Mouse (Mus musculus): ENCODE results near the gene Adamts12. TPM values are rescaled to one million over a fixed set of nuclear protein-coding genes. Genes with fewer than 3 reads are reported as not detected.

Gene Adamts12
- polyA plus RNA-seq, 1 experiment from 2014 or later: 2.2 TPM

DNA sequence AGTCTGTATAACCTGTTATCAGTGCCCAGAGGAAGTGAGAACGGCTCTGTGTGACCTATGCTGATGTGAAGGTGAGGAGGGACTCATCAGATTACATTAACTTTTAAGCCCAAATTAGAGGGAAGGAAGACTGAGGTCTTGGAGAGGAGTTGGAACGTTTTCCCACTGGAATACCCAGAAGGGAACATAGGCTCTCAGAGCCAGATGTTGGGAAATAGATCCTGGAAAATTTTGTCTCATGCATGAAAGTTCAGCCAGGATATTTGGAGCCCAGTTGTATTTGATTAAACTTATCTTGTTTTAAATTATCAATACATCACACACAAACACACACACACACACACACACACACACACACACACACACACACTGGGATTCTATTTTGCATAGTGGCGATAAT is 140.3 kb downstream of the Adamts12 start:
- Histone ChIP-seq H3K27me3 (ENCODE audit: control insufficient read depth, insufficient read depth, low read length) (no peaks in the 10 kb centered on the region), H3K27ac (ENCODE audit: low read depth, low read length) (no peak overlapping the region), H3K9ac (replicated peaks; ENCODE audit: low read depth, low read length) (no peak overlapping the region), H3K4me2 (ENCODE audit: low read depth, low read length) (no peak overlapping the region), H3K4me3 (ENCODE audit: low read depth, low read length) (no peak overlapping the region), H3K36me3 (ENCODE audit: control insufficient read depth, insufficient read depth, low read length) (no peaks in the 10 kb centered on the region), H3K9me3 (ENCODE audit: control insufficient read depth, low read length) (no peaks in the 10 kb centered on the region), H3K4me1 (ENCODE audit: control insufficient read depth, insufficient read depth, low read length) (no peaks in the 10 kb centered on the region)
- 80% methylated on average over 3 of the region's 3 CpGs for WGBS
- no peak for ATAC-seq (ENCODE audit: low read depth)

DNA sequence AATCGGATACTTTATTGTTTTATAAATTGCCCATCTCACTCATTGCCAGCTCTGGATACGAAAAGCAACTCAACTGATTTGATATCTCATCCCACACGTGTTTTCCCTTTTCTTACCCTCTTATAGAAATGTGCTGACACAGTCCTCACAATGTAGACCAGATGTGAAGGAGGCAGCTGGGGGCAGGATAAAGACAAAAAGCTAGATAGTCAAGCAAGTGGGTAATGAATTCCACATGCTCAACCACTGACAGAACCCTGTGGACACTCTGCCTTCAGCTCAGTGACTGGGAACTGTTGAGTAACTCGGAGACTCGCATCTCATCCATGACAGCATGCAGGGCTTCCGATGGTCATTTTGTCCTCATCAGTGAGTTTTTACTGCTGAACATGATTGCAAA is 146.4 kb downstream of the Adamts12 start:
- Histone ChIP-seq H3K36me3 (ENCODE audit: control insufficient read depth, insufficient read depth, low read length) (no peaks in the 10 kb centered on the region), H3K27me3 (ENCODE audit: control insufficient read depth, insufficient read depth, low read length) (no peaks in the 10 kb centered on the region), H3K4me1 (ENCODE audit: control insufficient read depth, insufficient read depth, low read length) (no peaks in the 10 kb centered on the region), H3K9me3 (ENCODE audit: control insufficient read depth, low read length) (no peaks in the 10 kb centered on the region), H3K4me2 (ENCODE audit: low read depth, low read length) (no peak overlapping the region), H3K4me3 (ENCODE audit: low read depth, low read length) (no peak overlapping the region), H3K27ac (ENCODE audit: low read depth, low read length) (no peak overlapping the region), H3K9ac (replicated peaks; ENCODE audit: low read depth, low read length) (no peak overlapping the region)
- 86% methylated on average over 6 of the region's 6 CpGs for WGBS
- ATAC-seq (ENCODE audit: low read depth): no peak

DNA sequence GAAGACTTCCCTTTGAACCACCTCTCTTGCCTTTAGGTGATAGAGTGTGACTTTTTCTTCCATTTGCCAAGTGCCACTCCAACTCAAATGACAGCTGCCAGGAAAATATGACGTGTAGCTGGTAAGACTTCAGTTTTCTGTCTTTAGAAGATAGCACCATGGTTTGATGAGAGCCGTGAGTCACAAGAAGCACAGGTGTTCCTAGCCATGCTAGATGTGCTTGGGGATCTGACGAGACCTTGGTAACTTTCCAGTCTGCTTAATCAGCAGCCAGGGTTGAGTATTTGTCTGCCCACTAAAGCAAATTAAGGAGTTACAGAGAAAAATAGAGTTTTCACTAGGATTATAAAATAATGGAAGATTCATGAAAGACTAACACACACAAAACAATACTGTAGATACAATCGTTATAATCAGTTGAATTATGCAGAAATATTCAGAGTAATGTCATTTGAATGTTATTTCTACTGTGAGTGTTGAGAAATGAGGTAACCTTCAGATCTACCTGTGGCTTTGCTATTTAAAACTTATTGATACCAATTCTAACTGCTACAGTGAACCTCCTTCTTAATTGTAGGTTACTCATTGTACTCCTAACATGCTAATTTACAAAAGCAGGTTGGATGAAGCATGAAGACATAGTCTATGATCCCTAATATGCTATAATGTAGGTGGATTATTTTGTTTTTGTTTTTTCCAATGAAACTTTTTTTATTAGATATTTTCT is 169.5 kb downstream of the Adamts12 start:
- Histone ChIP-seq H3K27ac (ENCODE audit: low read depth, low read length) (no peak overlapping the region), H3K36me3 (ENCODE audit: control insufficient read depth, insufficient read depth, low read length) (no peaks in the 10 kb centered on the region), H3K4me1 (ENCODE audit: control insufficient read depth, insufficient read depth, low read length) (no peaks in the 10 kb centered on the region), H3K9me3 (ENCODE audit: control insufficient read depth, low read length) (no peaks in the 10 kb centered on the region), H3K27me3 (ENCODE audit: control insufficient read depth, insufficient read depth, low read length) (no peaks in the 10 kb centered on the region), H3K4me2 (ENCODE audit: low read depth, low read length) (no peak overlapping the region), H3K4me3 (ENCODE audit: low read depth, low read length) (no peak overlapping the region), H3K9ac (replicated peaks; ENCODE audit: low read depth, low read length) (no peak overlapping the region)
- ATAC-seq (ENCODE audit: low read depth): no peak
- 87% methylated on average over 4 of the region's 4 CpGs for WGBS

DNA sequence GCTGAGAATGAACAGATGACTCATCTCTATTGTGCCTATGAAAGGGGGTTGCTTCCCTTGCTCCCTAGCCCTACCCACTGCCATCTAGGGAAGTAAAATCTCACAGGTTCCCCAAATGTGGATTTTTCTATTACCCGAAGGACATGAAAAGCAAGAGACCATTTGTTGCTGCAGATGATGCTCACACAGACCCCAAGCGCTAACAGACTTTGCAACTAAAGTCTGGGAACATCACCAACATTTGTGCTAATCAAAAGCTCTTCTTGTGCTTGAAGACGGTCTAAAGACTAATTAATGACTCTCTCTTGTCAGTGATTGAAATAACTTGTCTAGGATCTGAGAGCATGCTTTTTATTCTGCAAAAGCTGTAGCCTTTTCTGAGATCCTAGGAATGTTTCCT is 175.8 kb downstream of the Adamts12 start:
- 83% methylated on average over 3 of the region's 3 CpGs for WGBS
- Histone ChIP-seq H3K4me2 (ENCODE audit: low read depth, low read length) (no peak overlapping the region), H3K27me3 (ENCODE audit: control insufficient read depth, insufficient read depth, low read length) (no peaks in the 10 kb centered on the region), H3K4me3 (ENCODE audit: low read depth, low read length) (no peak overlapping the region), H3K36me3 (ENCODE audit: control insufficient read depth, insufficient read depth, low read length) (no peaks in the 10 kb centered on the region), H3K9ac (replicated peaks; ENCODE audit: low read depth, low read length) (no peak overlapping the region), H3K9me3 (ENCODE audit: control insufficient read depth, low read length) (no peaks in the 10 kb centered on the region), H3K27ac (ENCODE audit: low read depth, low read length) (no peak overlapping the region), H3K4me1 (ENCODE audit: control insufficient read depth, insufficient read depth, low read length) (no peaks in the 10 kb centered on the region)
- ATAC-seq (ENCODE audit: low read depth): no peak

DNA sequence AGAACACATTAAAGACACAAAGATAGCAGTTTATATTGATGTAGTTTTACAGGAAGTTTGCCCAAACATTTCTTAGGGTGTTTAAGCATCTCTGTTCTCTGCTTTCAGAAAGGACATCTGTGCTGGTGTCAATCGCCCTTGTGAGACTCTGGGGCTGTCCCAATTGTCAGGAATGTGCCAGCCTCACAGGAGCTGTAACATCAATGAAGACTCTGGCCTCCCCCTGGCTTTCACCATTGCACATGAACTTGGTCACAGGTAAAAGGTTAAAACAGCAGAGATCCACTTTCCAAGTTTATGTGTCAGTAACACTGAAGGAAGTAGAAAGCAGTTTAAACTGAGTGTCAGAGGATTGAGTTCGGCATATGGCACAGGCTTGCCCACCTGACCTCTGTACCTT is 176.7 kb downstream of the Adamts12 start:
- Histone ChIP-seq H3K9ac (replicated peaks; ENCODE audit: low read depth, low read length) (no peak overlapping the region), H3K27ac (ENCODE audit: low read depth, low read length) (no peak overlapping the region), H3K4me2 (ENCODE audit: low read depth, low read length) (no peak overlapping the region), H3K36me3 (ENCODE audit: control insufficient read depth, insufficient read depth, low read length) (no peaks in the 10 kb centered on the region), H3K4me3 (ENCODE audit: low read depth, low read length) (no peak overlapping the region), H3K9me3 (ENCODE audit: control insufficient read depth, low read length) (no peaks in the 10 kb centered on the region), H3K27me3 (ENCODE audit: control insufficient read depth, insufficient read depth, low read length) (no peaks in the 10 kb centered on the region), H3K4me1 (ENCODE audit: control insufficient read depth, insufficient read depth, low read length) (no peaks in the 10 kb centered on the region)
- ATAC-seq (ENCODE audit: low read depth): no peak
- 78% methylated on average over 2 of the region's 2 CpGs for WGBS

DNA sequence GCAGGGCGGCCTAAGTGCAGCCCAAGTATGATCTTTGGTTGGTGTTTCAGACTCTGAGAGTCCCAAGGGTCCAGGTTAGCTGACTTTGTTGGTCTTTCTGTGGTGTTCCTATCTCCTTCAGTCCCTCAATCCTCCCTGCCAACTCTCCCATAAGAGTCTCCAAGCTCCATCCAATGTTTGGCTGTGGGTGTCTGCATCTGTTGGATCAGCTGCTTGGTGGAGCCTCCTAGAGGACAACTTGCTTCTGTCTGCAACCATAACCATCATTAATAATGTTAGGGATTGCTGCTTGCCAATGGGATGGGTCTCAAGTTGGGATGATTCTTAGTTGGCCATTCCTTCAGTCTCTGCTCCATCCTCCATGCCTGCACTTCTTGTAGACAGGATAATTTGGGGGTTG is 181.8 kb downstream of the Adamts12 start:
- no peak overlapping the region for H3K4me2 ChIP-seq (ENCODE audit: low read depth, low read length)
- no peaks in the 10 kb centered on the region for H3K36me3 ChIP-seq (ENCODE audit: control insufficient read depth, insufficient read depth, low read length)
- no peak overlapping the region for H3K4me3 ChIP-seq (ENCODE audit: low read depth, low read length)
- H3K9me3 ChIP-seq (ENCODE audit: control insufficient read depth, low read length): no peaks in the 10 kb centered on the region
- 95% methylated on average over 1 of the region's 1 CpGs for WGBS
- no peak overlapping the region for H3K27ac ChIP-seq (ENCODE audit: low read depth, low read length)
- H3K4me1 ChIP-seq (ENCODE audit: control insufficient read depth, insufficient read depth, low read length): no peaks in the 10 kb centered on the region
- no peak for ATAC-seq (ENCODE audit: low read depth)
- H3K27me3 ChIP-seq (ENCODE audit: control insufficient read depth, insufficient read depth, low read length): no peaks in the 10 kb centered on the region
- H3K9ac ChIP-seq (replicated peaks; ENCODE audit: low read depth, low read length): no peak overlapping the region

DNA sequence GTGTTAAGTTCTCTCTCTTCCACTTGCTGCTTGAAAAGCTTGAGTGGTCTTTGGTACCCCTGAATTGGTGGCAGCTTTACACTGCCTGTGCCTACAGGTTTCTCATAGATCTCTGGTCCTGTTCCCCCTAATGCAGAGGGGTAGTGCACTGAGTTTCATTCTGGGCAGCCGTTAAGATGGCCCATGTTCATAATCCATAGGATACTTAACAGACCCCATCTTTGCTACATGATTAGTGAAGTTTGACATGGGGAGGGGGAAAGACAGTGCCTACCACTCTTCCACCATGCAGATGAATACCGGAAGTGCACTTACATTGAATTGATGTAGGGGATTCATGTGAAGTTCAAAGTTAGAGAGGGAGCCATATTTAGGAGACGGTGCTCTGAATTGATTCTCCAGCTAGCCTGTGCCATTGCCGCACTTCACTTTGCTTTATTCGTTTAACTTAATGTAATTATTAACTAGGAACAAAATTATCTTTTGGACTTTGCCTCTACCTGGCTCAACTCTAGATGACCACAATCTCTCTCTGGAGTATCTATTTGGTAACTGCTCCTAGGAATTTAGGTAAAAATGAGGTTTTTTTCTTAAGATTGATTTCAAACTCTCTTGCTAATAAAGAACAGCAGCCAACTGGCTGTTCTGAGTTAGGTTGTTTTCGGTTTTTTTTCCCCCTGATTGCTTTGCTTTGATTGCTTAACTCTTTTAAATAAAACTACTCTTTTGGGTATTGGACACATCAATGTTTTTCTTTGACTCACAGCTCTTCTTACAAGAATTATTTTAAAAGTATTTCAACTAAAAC is 214.9 kb downstream of the Adamts12 start:
- no peaks in the 10 kb centered on the region for H3K27me3 ChIP-seq (ENCODE audit: control insufficient read depth, insufficient read depth, low read length)
- ATAC-seq (ENCODE audit: low read depth): no peak
- H3K4me1 ChIP-seq (ENCODE audit: control insufficient read depth, insufficient read depth, low read length): no peaks in the 10 kb centered on the region

DNA sequence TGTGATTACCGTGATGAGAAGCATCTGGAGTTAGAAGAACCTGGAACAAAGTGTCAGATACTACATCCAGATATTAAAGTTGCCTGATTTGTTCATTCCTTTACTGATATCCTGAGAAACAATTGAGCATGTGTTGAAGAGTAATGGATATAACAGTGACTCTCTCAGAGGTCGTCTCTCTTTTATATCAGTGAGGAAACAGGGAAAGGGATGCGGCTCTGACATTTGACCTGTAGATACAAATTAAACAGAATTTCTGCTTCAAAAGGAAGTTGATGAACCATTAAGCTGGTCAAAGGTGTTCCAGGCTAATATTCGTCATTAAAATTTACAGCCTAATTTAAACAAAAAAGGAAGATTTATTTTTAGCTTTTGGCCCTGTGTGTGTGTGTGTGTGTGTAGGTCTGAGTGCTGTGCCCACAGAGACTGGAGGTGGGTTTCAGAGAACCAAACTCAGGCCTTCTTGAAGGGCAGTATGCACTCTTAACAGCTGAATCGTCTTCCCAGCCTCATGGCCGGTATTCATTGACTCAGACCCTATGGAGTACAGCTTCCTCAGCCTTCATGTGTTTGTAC is 216.2 kb downstream of the Adamts12 start:
- Histone ChIP-seq H3K4me1 (ENCODE audit: control insufficient read depth, insufficient read depth, low read length) (no peaks in the 10 kb centered on the region), H3K27ac (ENCODE audit: low read depth, low read length) (no peak overlapping the region), H3K4me2 (ENCODE audit: low read depth, low read length) (no peak overlapping the region), H3K36me3 (ENCODE audit: control insufficient read depth, insufficient read depth, low read length) (no peaks in the 10 kb centered on the region), H3K27me3 (ENCODE audit: control insufficient read depth, insufficient read depth, low read length) (no peaks in the 10 kb centered on the region), H3K4me3 (ENCODE audit: low read depth, low read length) (no peak overlapping the region), H3K9me3 (ENCODE audit: control insufficient read depth, low read length) (no peaks in the 10 kb centered on the region), H3K9ac (replicated peaks; ENCODE audit: low read depth, low read length) (no peak overlapping the region)
- ATAC-seq (ENCODE audit: low read depth): no peak
- 67% methylated on average over 6 of the region's 6 CpGs for WGBS

More for the DNA sequence above, 214.9 kb downstream of the Adamts12 start:
- Histone ChIP-seq H3K9me3 (ENCODE audit: control insufficient read depth, low read length) (no peaks in the 10 kb centered on the region), H3K4me3 (ENCODE audit: low read depth, low read length) (no peak overlapping the region), H3K9ac (replicated peaks; ENCODE audit: low read depth, low read length) (no peak overlapping the region), H3K36me3 (ENCODE audit: control insufficient read depth, insufficient read depth, low read length) (no peaks in the 10 kb centered on the region), H3K4me2 (ENCODE audit: low read depth, low read length) (no peak overlapping the region), H3K27ac (ENCODE audit: low read depth, low read length) (no peak overlapping the region)
- 94% methylated on average over 6 of the region's 6 CpGs for WGBS

DNA sequence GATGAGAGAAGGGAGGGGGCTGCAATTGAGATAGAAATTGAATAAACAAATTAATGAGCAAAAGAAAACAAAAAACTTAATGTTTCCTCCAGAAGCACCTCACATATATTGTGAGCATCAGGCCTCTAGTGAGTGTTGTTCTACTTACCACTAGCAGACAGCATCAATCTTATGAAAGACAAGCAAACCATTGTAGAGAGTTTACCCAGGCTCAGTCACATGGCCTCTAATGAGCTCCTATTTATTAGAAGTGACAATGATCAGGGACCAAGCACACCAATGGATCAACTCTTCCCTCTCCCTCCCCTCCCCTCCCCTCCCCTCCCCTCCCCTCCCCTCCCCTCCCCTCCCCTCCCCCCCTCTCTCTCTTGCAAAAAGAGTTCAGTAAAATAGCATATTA is 218.6 kb downstream of the Adamts12 start:
- no peaks in the 10 kb centered on the region for H3K4me1 ChIP-seq (ENCODE audit: control insufficient read depth, insufficient read depth, low read length)
- H3K36me3 ChIP-seq (ENCODE audit: control insufficient read depth, insufficient read depth, low read length): no peaks in the 10 kb centered on the region
- H3K4me2 ChIP-seq (ENCODE audit: low read depth, low read length): no peak overlapping the region
- no peak overlapping the region for H3K4me3 ChIP-seq (ENCODE audit: low read depth, low read length)
- H3K27ac ChIP-seq (ENCODE audit: low read depth, low read length): no peak overlapping the region
- H3K9me3 ChIP-seq (ENCODE audit: control insufficient read depth, low read length): no peaks in the 10 kb centered on the region
- H3K27me3 ChIP-seq (ENCODE audit: control insufficient read depth, insufficient read depth, low read length): no peaks in the 10 kb centered on the region
- no peak overlapping the region for H3K9ac ChIP-seq (replicated peaks; ENCODE audit: low read depth, low read length)
- no peak for ATAC-seq (ENCODE audit: low read depth)

All from neural tube, embryonic 14.5 days (tissue).